Mouse (Mus musculus): ENCODE results near the gene Ncor2.

The Ncor2 gene

DNA sequence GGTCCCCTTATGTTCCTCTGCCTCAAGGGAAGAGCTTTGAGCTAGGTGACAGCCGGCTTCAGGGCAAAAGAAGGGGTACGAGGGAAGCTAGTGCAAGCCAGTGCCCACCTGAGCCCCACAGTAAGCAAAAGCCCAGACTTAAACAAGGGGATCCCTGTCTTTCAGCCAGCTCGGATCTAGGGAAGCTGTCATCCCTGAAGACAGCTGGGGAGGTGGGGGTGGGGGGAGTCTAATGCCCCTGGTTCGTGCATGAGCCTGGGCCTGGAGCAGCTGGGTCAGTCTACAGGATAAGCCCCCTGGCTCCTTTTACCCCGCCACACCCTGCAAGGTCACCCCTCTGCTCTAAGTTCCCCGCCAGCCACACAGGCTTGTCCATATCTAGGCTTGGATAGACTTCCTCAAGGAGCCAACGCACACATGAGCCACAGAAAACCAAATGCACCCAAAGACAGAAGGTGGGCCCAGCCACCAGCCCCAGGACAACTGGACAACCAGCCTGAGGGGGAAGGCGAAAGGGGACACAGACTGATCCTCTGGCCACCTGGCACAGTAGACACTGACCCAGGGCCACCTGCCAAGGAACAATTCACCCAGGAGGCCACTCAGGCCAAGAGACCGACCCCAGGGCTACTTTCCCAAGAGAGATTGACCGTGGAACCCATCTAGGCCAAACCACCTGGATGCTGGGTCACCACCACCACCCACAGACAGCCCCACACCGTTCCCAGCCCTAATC is 8.7 kb downstream of the Ncor2 start:
- in situ Hi-C loops (cut with MseI, MboI), result no loop called here

DNA sequence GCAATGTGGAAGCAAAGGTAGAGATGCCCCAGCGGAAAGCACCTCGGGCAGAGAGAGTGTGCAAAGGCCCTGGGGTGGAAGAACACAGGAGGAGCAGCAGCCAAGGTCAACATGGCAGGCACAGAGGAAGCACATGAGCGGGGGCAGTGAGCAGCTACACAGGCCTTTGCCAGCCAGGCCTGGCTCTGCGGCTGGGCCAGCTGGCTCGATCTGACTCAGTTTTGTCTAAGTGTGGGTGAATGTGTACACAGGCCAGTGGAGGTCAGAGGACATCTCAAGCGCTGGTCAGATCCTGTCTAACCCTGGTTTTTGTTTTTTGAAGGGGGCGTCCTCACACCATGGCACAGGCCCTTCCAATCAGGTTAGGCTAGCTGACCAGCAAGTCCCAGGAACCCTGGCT is 10.9 kb downstream of the Ncor2 start:
- in situ Hi-C loops (cut with MseI, MboI), result no loop called here

DNA sequence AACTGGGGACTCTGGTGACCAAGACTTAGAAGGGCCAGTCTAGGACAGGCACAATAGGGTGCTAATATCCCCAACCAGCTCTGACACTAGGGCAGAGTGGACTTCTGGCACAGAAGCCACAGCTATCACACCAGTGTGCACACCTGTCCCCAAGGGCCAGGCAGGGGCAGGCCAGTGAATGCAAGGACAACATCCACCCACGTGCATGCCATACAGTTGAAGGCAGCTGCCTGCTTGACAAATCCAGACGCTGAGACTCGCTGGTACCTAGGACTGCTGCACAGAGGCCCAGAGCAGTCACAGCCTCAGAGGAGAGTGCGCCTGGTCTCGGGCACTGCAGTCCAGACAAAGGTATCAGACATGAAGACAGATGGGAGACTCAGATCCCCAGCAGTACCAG is 11.5 kb downstream of the Ncor2 start:
- in situ Hi-C loops (cut with MseI, MboI), result no loop called here

DNA sequence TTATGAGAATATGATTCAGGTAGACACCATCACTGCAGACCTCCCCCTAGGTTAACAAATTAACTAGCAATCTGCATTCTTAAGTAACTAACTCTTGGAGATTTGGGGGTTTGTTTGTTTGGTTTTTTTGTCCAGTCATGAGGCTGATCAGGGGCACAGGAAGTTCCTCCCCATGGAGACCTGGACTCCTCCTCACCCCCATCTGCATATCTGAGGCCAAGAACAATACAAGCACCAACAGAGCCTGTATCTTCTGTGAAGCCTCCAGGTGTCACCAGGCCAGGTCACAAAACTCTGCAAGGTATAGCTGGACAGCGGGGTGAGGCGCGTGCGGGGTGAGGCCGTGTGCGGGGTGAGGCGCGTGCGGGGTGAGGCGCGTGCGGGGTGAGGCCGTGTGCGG is 13.0 kb downstream of the Ncor2 start:
- in situ Hi-C loops (cut with MseI, MboI), result no loop called here

DNA sequence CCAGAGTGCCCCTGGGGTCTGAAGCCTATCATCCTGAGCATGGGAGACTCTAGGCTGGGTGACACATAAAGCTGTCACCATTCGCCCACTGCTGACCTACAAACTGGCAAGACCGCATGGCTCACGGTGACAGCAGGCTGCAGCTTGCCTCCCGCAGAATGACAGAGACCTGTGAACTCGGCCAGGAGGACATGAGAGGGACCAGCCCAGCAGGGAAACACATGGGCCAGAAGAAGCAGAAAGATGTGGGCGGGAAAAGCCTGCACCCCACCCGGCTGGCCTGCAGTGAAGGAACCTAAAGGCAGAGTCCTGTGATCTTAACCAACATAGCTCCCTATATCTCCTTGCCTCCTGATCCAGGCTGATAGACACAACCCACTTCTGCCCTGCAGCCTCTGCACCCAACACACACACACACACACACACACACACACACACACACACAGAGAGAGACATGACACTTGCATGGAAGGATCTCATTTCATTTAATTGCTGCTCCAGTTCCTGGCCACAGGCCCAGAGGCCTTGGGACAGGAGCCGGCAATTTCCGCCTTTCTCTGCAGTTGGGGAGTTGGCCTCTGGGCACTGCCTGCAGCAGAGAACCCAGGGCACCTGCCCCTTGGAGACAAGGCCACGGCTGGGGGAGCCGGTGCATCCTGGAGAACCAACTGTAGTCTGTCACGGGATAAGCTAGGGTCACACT is 14.4 kb downstream of the Ncor2 start:
- in situ Hi-C loops (cut with MseI, MboI), result no loop called here

DNA sequence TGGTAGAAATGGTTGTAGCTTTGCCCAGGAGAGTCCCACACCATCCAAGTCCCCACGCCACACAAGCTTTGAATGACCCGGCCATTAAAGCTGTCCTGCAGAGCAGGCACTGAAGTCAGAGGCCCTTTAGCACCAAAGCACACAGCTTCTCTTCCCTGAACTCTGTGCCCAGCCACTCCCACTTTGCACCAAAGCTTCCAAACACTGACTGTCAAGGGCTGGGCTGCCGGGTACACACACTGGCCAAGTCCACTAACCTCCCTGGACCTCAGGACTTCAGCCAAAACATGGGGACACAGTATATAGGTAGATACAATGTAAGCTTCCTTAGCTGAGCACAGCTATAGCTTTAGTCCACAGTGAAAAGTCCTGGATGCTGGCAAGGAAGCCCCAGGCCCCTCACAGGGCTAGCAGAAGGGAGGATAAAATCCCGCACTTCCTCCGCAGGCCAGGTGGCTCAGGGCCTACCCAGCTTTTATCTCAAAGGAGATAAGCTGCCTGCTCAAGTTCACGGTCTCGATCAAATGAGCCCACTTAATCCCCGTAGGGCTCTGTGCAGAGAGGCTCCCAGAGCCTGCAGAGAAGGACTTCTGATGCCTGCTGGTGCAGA is 15.5 kb downstream of the Ncor2 start:
- in situ Hi-C loops (cut with MseI, MboI), result no loop called here

DNA sequence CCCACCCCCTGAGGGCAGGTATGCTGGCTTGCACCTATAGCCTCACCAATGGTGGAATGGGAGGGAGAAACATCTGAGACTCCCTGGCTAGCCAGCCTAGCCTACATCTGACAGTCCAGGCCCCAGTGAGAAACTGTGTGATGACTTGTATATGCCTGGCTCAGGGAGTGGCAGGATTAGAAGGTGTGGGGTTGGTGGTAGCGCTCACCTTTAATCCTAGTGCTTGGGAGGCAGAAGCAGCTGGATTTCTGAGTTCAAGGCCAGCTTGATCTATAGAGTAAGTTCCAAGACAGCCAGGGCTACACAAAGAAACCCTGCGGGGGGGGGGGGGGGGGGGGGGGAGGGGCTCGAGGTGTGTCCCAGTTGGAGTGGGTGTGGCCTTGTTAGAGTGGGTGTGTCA is 16.6 kb downstream of the Ncor2 start:
- in situ Hi-C loops (cut with MseI, MboI), result no loop called here

DNA sequence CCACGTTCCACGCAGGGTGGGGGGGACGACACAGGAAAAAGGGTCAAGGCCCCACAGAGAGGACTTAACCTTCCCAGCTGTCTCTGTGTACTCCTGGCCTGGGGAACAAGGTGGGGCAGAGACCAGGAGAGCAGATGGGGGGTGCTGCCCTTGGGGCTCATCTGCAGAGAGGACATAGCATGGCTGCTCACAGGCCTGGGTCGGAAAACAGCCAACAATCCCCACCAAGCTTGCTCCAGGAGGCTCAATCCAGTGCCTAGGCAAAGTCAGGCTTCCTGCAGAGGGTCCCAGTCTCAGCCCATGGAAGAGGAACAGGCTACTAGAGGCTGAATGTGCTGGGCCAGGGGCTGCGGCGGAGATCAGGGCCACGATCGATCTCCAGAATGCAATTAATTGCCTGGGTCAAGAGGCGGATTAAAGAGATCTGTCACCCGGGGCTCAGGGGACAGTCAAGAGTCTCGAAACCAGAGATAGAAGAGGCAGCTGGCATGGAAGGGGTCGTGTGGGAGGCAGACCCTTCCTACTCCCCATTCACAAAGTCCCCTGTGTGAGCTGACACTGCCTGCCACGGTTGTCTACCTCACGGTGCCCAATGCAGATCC is 19.1 kb downstream of the Ncor2 start:
- in situ Hi-C loops (cut with MseI, MboI), result no loop called here

DNA sequence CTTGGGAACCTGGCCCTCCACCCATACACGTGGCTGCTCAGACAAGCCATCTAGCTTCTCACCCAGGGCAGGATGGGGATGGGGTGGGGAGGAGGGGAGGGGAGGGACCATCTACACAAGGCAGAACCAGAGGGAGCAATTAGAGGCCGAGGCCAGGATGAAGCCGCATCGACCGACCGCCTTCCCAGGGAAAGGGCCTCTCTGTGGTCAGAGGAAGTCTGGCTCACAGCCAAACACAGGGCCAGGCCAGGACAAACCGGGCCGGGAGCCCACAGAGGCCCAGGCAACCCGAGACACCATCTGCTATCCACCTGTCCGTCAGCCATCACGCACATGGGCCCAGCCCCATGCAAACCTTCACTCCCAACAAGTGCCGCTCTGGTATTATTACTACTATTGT is 19.7 kb downstream of the Ncor2 start:
- in situ Hi-C loops (cut with MseI, MboI), result no loop called here

DNA sequence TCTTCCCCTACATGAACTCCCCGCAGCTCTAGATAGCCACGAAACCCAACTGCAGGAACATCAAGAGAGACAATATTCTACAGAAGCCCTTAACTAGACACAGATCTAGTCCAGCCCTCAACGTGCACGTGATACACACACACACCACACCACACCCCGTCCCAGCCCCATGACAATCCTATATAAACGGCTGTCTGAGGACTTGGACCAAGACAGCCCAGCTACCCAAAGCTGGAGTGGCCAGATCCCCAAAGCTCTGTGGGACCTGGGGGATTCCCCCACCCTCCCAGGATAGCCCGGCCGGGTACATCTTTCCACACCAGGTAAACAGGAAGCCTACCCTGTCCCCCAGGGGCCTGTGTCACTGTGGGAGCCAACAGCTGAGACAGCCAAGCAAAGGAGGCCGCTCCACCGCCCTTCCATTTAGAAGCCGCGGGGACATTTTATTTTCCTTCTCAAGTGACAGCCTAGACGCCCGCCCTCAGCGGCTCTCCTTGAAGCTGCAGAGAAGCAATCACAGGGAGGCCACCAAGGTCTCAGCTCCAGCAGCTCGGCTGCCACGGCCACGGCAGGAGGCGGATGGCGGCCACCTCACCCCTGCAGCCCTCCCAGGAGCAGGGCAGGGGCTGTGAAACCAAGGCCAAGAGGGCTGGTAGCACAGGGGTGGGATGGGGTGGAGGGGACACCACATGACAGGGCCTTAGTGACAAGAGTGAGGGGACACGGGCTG is 20.6 kb downstream of the Ncor2 start:
- in situ Hi-C loops (cut with MseI, MboI), result no loop called here

DNA sequence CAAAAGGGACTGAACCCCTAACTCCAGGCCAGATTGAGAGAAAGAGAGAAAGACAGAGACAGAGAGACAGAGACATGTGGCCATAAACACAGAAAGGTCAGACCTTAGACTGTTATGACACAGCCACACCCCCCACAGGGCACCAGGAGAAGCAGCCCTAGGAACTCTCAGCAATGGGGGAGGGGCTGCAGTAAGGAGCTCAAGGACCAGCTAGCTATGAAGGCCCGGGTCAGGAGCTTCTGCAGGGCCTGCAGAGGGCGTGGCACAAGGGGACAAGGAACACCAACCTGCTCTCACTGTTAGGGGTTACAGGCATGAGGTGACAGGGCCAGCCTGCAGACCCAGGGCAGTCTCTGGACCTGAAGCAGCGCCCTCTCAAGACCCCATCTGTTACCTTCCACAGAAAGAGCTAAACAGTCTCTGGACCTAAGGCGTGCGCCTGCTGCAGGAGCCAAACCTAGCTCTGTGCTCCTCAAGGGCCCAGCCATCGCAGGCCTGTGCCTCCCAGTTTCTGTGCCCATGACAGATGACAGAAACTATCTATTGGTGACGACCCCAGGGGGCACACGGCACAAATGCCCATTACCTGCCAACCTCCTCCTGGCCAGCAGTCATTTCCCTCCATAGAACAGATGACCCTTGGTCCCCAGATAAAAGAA is 21.5 kb downstream of the Ncor2 start:
- in situ Hi-C loops (cut with MseI, MboI), result no loop called here

DNA sequence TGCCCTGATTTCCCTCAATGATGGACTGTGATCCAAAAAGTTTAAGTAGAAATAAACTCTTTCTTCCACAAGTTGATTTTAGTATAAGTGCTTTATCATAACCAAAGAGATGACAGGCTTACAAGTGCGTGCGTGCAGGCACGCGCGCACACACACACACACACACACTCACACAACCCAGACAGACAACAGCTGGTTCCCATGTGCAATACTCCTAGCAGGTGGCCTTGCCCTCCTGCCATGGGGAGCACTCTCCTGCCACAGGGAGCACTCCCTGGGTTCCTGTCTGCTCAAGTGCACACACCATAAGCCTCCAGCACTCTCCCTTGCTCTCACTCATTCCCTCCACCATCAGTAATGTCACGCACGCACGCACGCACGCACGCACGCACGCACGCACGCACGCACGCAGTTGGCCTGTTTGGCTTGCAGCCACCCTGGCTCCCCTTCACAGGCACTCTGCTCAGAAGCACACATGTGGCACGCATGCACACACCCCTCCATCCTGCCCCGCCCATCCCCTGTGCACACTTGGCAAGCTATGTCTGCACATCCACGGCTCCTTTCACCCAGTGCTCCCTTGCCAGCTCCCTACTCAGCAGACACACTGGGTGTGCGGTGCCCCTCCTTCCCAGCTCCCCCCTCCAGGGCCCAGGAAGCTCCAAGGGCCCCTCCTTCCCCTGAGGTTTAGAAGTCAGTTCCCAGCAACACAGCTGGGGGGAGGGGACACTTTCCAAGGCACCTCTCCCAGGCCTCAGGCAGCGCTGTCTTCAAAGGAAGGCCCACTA is 22.4 kb downstream of the Ncor2 start:
- in situ Hi-C loops (cut with MseI, MboI), result no loop called here

DNA sequence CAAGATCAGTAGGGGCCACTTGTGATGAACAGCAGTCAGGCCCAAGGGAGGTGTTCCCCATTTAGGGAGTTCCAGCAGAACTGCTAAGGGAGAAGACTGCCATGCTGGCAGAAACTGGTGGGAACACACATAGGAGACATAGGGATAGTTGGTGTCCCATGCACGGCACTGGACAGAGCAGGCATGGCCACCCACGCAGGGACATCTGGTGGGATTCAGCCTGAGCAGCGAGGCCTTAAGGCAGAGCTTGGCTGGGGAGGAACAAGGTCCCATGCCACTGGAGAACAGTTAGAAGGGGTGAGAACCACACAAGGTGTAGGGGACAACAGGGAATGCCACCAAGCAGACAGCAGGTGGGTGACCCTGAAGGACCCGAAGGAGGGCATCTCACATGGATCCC is 23.6 kb downstream of the Ncor2 start:
- in situ Hi-C loops (cut with MseI, MboI), result no loop called here

DNA sequence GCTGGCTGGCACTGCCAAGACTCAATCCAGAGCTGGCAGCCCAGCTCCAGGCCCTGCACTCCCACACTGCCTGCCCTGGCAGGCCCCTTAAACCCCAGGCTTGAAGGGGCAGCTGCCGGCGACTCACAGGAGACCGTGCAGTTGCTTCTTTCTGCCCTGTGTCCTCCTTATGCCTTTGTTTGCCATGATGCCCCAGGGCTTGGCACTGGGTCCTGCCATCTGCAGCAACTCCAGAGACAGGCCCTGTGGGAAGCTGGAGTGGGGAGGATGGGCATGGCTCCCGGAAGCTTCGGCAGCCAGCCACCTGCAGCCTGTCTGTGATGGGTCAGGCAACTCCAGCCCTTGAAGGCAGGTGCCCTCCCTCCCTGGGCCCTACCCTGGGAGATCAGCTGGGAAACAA is 24.0 kb downstream of the Ncor2 start:
- in situ Hi-C loops (cut with MseI, MboI), result no loop called here

DNA sequence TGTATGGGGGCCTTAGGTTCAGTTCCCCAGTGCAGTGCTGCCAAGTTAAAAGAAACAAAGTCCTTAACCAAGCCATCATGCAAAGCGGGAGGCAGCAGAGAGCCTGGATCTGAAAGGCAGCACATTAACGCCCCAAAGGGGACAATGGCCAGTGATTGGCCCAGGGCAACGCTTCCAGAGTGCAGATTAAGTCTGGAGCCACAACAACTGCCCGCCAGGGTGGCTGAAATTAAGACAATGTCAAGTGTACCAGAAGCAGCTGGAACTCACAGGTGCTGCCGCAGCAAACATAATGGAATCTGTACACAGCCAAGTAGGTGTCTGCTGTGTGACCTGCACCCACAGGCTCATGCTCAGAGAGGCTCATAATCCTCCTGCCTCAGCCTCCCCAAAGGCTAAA is 24.8 kb downstream of the Ncor2 start:
- in situ Hi-C loops (cut with MseI, MboI), result no loop called here

DNA sequence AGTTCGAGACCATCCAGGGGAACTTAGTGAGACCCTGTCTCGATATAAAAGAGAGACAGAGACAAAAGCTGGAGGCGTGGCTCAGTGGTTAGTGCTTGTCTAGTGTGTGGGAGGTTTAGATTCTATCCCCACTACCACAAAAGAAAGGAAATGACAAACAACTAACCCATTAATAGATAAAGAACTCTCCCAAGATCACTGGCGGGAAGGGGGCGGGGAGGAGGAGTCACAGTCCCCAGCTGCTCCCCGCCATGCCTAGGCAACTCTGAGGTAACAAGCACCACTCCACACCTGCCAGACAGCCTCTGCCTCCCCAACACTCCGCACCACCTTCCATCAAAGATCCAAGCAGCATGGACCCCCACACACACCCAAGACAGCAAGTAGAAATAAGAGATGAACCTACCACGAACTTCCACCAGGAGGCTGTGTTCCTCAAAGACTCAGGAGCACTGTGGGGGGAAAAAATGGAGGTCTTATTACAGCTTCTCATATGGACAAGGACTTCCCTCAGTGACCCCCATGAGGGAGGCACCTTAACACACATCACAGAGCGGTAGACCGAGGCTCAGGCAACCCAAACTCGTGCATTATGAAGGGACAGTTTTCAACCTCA is 25.7 kb downstream of the Ncor2 start:
- in situ Hi-C loops (cut with MseI, MboI), result no loop called here

DNA sequence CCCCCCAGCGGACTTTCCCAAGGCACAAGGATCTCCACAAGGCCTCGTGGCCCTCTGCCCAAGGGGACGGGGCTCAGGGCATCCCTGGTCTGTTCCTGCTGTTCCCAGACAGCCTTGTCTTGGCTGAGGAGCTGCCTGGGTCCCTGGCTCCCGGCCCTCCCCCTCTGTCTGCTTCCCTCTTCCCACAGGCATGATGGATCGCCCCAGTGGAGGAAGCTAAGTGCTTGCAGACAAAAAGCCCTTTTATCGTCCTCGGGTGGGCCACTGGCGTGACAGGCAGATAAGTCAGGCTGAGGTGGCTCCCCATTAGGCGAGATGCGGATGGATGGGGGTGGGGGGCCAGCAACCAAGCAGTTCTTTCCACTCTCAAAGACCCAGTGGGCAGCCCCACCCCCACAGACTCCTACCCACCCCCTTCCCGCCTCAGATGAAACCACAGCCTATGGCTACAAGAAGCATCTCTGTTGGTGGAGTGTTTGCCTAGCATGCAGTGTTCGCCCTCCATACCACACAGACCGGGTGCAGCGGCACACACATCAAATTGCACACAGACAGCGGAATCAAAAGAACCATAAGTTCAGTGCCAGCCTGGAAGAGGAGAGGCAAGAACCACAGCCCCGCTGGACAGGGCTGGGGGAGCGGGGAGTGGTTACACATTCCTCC is 27.0 kb downstream of the Ncor2 start:
- in situ Hi-C loops (cut with MseI, MboI), result no loop called here

DNA sequence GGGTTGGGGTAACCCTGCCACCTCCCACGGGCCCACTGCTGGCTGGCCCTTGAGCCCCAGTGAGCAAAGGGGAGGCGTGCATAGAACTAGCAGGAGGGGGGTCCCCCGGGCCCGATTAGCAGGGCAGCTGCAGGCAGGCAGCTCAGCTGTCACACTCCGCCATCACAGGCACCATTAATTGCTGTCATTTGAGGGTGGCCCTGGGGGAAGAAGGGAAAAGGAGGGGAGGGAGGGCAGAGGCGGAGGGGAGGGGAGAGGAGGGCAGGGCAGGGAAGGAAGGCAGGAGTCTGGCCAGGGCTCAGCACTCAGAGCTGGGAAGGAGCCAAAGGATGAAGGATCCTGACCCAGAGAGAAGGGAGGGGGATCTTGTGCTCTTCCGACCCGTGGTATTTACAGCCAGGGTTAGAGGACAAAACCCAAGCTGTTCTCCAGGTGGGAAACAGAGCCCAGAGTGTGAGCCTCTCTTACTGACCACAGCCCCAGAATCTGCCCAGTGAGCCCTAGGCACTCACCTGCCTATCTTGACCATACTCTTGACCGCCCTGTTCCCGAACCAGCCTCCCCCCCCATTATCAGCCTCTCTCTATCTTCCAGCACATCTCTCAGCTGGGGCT is 28.0 kb downstream of the Ncor2 start:
- in situ Hi-C loops (cut with MseI, MboI), result no loop called here

DNA sequence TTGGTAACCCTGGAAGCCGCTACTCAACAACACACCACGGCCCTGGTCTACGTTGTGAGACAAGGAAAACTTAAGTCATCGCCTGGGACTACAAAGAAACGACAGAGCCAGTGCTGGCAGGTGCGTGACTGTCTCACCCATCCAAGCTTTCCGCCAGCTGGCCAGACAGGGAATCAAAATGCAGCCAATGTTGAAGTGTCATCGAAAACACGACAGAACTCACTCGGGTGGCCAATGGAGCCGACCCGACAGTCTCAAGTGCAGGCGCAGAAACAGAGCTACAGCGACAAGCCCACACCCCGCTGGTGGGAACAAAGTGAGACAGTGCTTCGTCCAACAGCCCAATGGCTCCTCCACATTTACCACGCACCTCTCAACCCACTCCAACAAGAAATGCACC is 29.9 kb downstream of the Ncor2 start:
- in situ Hi-C loops (cut with MseI, MboI), result no loop called here

Data from mouse trophoblast stem cell (cell line).